Mouse (Mus musculus): ENCODE data around the gene Apbb2.

The Apbb2 gene

DNA sequence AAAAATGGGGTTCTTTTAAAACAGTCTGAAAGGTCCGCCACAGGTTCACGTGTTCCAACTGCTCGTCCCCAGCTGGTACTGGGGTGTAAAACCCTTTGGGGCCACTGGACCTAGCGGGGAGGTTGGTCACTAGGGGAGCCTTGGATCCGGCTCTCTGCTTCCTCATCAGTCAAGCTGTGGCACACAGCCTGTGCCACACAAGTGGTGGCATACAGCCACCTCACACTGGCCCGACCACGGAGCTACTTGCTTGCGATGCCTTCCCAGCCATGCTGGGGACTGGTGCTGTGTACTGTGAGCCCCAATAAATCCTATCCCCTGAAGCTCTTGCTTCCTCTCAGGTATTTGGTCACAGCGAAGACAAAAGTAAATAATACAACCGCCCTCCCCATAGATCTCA, 142.3 kb downstream of the Apbb2 start:
- no peak for DNase-seq (ENCODE audit: low read depth, low spot score)

GRCm38 (mm10) chr5:66475824-66476223, 142.8 kb downstream of the Apbb2 start:
- no peak for DNase-seq (ENCODE audit: low read depth, low spot score)

- no peak for DNase-seq (ENCODE audit: low read depth, low spot score)
Observed at GRCm38 (mm10) chr5:66474153-66474552, 144.4 kb downstream of the Apbb2 start.

GRCm38 (mm10) chr5:66473599-66473998, 145.0 kb downstream of the Apbb2 start:
- DNase-seq (ENCODE audit: low read depth, low spot score): peak; percentile 68

DNA sequence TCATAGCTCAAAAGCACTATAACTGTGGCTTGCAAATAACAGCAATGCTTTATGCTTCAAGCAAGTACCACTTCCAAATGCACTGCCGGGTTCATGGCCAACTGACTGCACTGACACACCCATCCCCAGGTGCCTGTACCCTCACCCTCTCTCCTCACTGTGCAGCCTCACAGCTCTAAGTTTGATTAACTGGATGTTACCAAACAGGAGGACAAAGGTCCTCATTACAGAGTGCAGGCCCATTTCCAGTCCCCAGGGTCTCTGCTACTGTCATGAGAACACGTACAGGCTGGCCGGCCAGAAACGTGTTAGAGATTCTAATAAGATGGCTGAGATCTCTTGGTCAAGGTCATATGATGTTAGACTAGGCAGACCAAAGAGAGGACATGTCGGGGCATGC, 147.7 kb downstream of the Apbb2 start:
- peak; percentile 32 for DNase-seq (ENCODE audit: low read depth, low spot score)

DNA sequence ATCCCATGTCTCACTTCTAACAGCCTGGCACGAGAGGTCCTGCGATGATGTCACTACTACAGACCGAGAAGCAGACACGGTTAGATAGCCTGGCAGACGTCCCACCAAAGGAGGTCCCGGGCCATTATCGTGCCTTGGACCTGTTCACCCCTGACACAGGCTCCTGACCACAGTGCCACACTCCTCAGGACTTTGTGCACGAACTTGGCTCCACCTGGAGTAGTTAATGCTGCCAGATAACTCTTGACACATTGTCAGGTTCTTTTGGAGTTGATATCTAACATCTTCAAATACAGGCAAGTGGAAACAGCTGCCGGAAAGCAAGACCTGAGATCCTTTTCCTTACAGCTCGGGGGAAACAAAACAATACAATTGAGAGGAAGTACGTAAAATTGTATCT, 148.9 kb downstream of the Apbb2 start:
- no peak for DNase-seq (ENCODE audit: low read depth, low spot score)

DNA sequence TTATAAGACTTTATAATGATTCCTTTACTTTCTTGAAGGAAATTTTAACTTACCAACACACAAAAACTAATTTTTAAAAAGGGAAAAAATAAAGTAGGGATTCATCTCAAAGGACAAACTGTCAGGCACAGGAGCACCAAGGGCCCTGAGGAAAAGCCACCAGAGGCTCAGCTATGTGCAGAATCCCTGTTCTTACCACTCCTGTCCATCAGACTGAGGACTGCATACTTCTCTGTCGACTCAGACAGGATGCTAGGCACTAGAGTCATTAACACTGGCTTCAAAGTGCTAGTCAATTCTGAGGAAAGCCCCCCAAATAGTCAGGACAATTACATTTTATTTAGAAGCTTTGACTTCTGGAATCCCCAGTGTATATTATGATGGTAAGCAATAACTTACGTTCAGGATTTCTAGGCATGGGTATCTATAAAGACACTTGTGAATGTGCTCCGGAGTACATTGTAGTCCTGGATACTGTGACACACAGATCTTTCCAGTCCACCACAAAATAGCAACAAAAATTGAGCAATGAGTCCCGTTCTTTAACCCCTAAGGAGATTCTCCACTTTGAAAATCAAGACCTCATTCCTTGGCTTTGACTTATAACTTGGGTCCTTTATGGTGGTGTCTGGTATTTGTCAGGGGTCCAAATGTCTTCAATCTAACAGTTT, 150.1 kb downstream of the Apbb2 start:
- no peak for DNase-seq (ENCODE audit: low read depth, low spot score)

GRCm38 (mm10) chr5:66462665-66463064, 155.9 kb downstream of the Apbb2 start:
- no peak for DNase-seq (ENCODE audit: low read depth, low spot score)

DNA sequence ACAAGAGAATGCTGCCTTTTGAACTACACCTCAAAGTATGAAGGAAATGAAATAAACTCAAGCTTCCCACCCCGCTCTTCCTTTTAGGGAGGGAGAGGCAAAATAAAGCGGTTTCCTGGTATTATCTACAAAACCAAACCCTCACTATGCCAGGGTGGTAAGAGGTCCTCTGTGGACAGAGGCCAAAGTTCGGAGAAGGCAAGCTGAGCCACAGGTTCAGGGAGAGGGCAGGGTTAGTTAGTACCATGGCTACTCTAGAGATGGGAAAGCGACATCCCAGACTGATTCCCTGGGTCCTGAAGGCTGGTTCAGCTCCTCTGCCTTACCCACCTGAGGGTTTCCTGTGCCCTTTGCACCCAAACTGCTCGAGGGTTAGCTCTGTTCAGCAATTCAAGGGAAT, 159.7 kb downstream of the Apbb2 start:
- DNase-seq (ENCODE audit: low read depth, low spot score): no peak

DNA sequence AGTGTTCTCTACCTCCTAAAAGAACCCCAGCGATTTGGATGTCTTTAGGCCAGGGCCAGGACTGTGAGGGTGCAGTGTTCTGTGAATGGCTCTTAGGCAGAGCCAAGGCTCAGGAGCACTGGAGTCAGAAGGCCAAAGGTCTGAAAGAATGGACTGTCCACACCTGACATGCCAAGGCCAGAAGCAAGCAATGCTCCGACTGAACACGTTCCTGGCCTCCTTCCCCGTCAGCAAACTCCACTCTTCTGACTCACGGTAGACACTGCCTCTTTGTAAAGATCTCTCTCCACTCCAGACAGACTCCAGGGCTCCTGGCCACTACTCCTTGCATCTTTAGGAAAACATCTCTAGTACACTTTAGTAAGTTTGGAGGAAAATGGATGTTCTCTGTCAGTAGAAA, 163.3 kb downstream of the Apbb2 start:
- no peak for DNase-seq (ENCODE audit: low read depth, low spot score)

DNA sequence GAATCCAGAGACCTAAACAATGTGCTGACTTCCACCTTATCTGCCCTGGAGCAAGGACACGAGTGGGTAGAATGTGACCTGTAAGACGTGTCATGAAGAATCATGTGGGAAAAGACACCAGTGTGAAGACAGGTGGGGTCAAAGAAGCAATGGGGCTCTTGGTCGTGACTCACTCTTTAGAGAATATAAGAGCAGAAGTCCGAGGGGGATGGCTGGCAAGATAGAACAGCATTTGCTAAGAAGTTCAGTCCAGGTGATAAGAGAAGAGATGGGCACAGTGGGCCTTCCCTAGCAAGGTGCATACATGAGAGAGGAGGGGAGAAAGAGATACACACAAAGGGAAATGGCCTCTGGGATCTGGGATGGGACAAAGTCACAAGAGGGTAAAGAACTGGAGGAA, 163.8 kb downstream of the Apbb2 start:
- no peak for DNase-seq (ENCODE audit: low read depth, low spot score)

DNA sequence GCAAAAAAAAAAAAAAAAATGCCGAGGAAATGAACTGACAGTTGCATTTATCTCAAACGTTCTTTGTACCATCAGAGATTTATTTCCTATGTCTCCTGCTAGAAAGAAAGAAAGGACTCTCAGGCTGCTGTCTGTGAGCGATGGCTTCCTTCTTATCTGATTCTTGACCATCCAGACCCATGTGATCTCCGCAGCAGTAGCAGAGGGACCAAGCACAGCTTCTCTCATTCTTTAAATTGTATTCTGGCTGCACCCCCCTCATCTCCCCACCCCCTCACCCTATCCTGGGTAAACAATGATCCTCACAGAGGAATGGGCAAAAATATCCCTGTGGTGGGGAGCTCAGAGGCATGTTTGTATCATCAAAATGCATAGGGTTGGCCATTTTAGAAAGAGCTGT, 165.5 kb downstream of the Apbb2 start:
- DNase-seq (ENCODE audit: low read depth, low spot score): no peak

GRCm38 (mm10) chr5:66451561-66451960, 167.0 kb downstream of the Apbb2 start:
- no peak for DNase-seq (ENCODE audit: low read depth, low spot score)

GRCm38 (mm10) chr5:66445497-66445896, 173.1 kb downstream of the Apbb2 start:
- no peak for DNase-seq (ENCODE audit: low read depth, low spot score)

- no peak for DNase-seq (ENCODE audit: low read depth, low spot score)
Observed at GRCm38 (mm10) chr5:66442260-66442659, 176.3 kb downstream of the Apbb2 start.

GRCm38 (mm10) chr5:66436791-66437246, 181.8 kb downstream of the Apbb2 start:
- no peak for DNase-seq (ENCODE audit: low read depth, low spot score)

DNA sequence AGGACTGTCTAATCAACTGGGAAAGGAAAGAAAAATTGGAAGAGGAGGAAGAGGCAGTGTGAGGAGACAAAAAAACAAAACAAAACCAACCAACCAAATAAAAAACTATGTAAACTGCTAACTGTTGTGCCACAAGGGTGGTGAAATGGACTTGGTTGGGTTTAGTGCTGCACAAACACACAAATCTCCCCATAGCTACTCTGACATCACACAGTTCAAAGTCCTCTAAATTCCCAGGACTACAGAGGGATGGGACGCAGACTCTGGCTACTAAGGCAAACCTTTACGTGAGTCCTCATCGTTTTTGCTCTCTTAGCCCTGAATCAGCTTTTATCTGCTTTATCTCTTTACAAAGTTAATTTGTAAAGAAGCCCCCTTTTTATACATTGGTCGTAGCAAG, 183.4 kb downstream of the Apbb2 start:
- no peak for DNase-seq (ENCODE audit: low read depth, low spot score)

GRCm38 (mm10) chr5:66429076-66429475, 189.5 kb downstream of the Apbb2 start:
- no peak for DNase-seq (ENCODE audit: low read depth, low spot score)

GRCm38 (mm10) chr5:66428071-66428470, 190.5 kb downstream of the Apbb2 start:
- peak; percentile 80 for DNase-seq (ENCODE audit: low read depth, low spot score)

GRCm38 (mm10) chr5:66423909-66424308, 194.7 kb downstream of the Apbb2 start:
- DNase-seq (ENCODE audit: low read depth, low spot score): peak; percentile 10

- DNase-seq (ENCODE audit: low read depth, low spot score): no peak
Observed at GRCm38 (mm10) chr5:66423466-66423865, 195.1 kb downstream of the Apbb2 start.

DNA sequence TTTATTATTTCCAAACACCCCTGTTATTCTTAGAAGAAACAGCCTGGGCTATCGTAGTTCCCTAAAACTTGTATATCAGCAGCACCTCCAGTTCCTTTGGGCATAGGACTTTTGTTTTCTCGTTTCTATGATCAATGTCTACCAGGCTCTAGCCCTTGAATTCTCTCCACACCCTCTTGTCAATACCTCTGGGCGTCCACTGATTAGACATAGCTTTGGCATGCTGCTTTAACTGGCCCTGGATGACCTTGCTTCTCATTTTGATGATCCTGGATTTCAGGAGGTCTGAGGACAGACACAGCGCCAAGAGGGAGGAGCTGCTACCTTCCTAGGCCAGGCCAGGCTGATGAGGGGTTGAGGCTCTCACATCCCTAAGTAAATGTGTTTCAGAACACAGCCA, 196.6 kb downstream of the Apbb2 start:
- DNase-seq (ENCODE audit: low read depth, low spot score): no peak

DNA sequence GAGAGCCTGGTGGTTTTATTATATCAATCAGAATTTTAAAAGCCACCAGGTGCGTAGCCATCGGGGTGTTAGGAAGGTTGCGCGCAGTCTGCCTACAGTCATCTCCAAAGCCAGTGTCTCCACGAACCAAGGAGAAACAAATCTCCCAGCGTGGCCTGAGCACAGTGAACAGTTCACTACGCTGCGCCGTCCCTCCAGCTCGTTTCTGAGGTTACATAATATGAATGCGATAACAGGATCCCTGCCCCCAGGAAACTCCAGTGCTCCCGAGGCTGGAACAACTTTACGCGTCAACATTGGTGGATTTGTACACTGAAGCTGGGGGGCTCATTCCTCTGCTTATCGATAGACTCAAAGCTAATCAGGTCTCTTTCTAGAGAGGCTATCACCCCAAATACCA, 197.4 kb downstream of the Apbb2 start:
- DNase-seq (ENCODE audit: low read depth, low spot score): no peak

- no peak for DNase-seq (ENCODE audit: low read depth, low spot score)
Observed at GRCm38 (mm10) chr5:66420011-66420410, 198.6 kb downstream of the Apbb2 start.

All from R1 (cell line).